Mouse (Mus musculus): Measurements from ENCODE around the gene Cfhr2.

DNA sequence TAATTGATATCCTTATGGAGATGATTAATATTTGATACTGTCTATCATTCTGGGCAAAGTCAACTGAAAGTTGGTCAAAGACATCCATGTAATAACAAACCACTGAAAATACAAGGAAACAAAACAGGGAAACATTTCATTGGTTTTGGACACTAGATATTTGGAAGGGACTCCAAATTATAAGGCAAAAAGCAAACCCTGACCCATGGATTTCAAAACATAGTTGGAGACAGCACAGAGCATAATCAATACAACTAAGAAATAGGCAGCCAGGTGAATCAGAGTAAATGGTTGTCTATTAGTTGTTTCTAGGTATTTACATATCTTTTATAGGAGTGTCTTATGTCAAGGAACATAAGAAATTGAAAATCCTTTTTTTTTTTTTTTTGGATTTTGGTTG is 5.2 kb upstream of the Cfhr2 start:
- no peak for TF ChIP-seq CTCF (IDR thresholded peaks at IDR 0.05)
- TF ChIP-seq EP300 (IDR thresholded peaks at IDR 0.05; ENCODE audit: insufficient read depth, low read depth, low read length), result no peak
- no peak for TF ChIP-seq POLR2A (IDR thresholded peaks at IDR 0.05; ENCODE audit: insufficient read depth, low read depth, low read length)

Measured in heart, adult 2 months (tissue).